Mouse (Mus musculus) CH12.LX (cell line): Measurements from ENCODE around the gene Prkag2. TPM values are rescaled to one million over a fixed set of nuclear protein-coding genes. Genes with fewer than 3 reads are reported as not detected.
A peak's percentile ranks its signal among the peaks of the same experiment; 100 is the strongest.

Experiments used
- DNase-seq: peaks from one replicate; pipeline ENCODE4 v3.0.0-alpha.2; 2013; ENCODE audit errors: extremely low read depth
- H3K27ac ChIP-seq: 2 replicates; pipeline ENCODE4 v1.5.1; 2012; ENCODE audit warnings: low read depth, mild to moderate bottlenecking, control low read depth, moderate library complexity; ENCODE audit not compliant: insufficient read depth
- H3K27me3 ChIP-seq: replicated peaks from 2 replicates; pipeline ENCODE3; 2012; ENCODE audit warnings: inconsistent platforms
- H3K36me3 ChIP-seq, 2 experiments: replicated peaks in 1 of 2; 2 replicates each; pipeline versions ENCODE3 to v1.6.1; 2012; ENCODE audit warnings: inconsistent platforms in 1 of 2, low read length in 1 of 2, mild to moderate bottlenecking in 1 of 2, mixed read lengths in 1 of 2, moderate library complexity in 1 of 2; ENCODE audit not compliant: control insufficient read depth in 1 of 2, insufficient read depth in 1 of 2
- H3K4me1 ChIP-seq, 2 experiments: 2 replicates each; pipeline ENCODE4 v1.6.1; 2012; ENCODE audit warnings: inconsistent platforms in 1 of 2, moderate library complexity in 1 of 2; ENCODE audit not compliant: insufficient read depth in 2 of 2, control insufficient read depth in 1 of 2
- H3K4me2 ChIP-seq: 2 replicates; pipeline ENCODE4 v1.6.1; 2012; ENCODE audit warnings: low read depth, mild to moderate bottlenecking, control low read depth; ENCODE audit not compliant: poor library complexity, insufficient read depth, severe bottlenecking
- H3K4me3 ChIP-seq, 3 experiments: fragments of 150-350 bp in 1 of 3; sonication (generic) in 1 of 3; replicated peaks in 1 of 3; 2 replicates each; pipeline versions ENCODE3 to v1.5.1; 2011 to 2012; ENCODE audit warnings: low read depth in 2 of 3, low read length in 2 of 3, mild to moderate bottlenecking in 2 of 3, moderate library complexity in 2 of 3, control low read depth in 1 of 3, improper control_type of control experiment in 1 of 3, inconsistent platforms in 1 of 3, mixed read lengths in 1 of 3; ENCODE audit not compliant: poor library complexity in 1 of 3
- H3K79me2 ChIP-seq: replicated peaks from 2 replicates; pipeline ENCODE4 v1.6.1; 2012; ENCODE audit warnings: mild to moderate bottlenecking, moderate library complexity; ENCODE audit not compliant: control insufficient read depth, poor library complexity, insufficient read depth, severe bottlenecking; ENCODE audit errors: extremely low read depth
- H3K9ac ChIP-seq: 2 replicates; pipeline ENCODE4 v1.6.1; 2012; ENCODE audit warnings: low read depth, mild to moderate bottlenecking, control low read depth, moderate library complexity; ENCODE audit not compliant: insufficient read depth
- H3K9me3 ChIP-seq: replicated peaks from 2 replicates; pipeline ENCODE3; 2012; ENCODE audit warnings: low read length, inconsistent platforms, mixed read lengths
- BHLHE40 ChIP-seq: IDR thresholded peaks from 2 replicates; pipeline ENCODE4 v1.6.1; 2011; ENCODE audit warnings: mild to moderate bottlenecking, low read depth, low read length, improper control_type of control experiment
- CTCF ChIP-seq, 2 experiments: IDR thresholded peaks in 1 of 2; conservative IDR thresholded peaks in 1 of 2; 2 replicates each; pipeline ENCODE4 v1.5.1; 2011 to 2012; ENCODE audit warnings: low read depth in 2 of 2, low read length in 2 of 2, improper control_type of control experiment in 1 of 2, inconsistent platforms in 1 of 2, mild to moderate bottlenecking in 1 of 2, moderate library complexity in 1 of 2
- ELF1 ChIP-seq: IDR thresholded peaks from 2 replicates; pipeline ENCODE4 v1.6.1; 2014; ENCODE audit warnings: low read depth, mild to moderate bottlenecking, inconsistent platforms, low read length, improper control_type of control experiment
- EP300 ChIP-seq: IDR thresholded peaks from 2 replicates; pipeline ENCODE4 v1.6.1; 2011; ENCODE audit warnings: low read length, improper control_type of control experiment
- ETS1 ChIP-seq: conservative IDR thresholded peaks from 2 replicates; pipeline ENCODE4 v1.6.1; 2012; ENCODE audit warnings: low read depth, mild to moderate bottlenecking, inconsistent platforms, low read length, improper control_type of control experiment, moderate library complexity
- HCFC1 ChIP-seq: IDR thresholded peaks from 2 replicates; pipeline ENCODE4 v1.6.1; 2012; ENCODE audit warnings: low read depth, mild to moderate bottlenecking, inconsistent platforms, low read length, improper control_type of control experiment
- IRF4 ChIP-seq: IDR thresholded peaks from 2 replicates; pipeline ENCODE4 v1.6.1; 2014; ENCODE audit warnings: low read depth, mild to moderate bottlenecking, inconsistent platforms, low read length, improper control_type of control experiment
- KAT2A ChIP-seq: IDR thresholded peaks from 2 replicates; pipeline ENCODE4 v1.6.1; 2012; ENCODE audit warnings: low read length, improper control_type of control experiment, inconsistent platforms; ENCODE audit not compliant: insufficient replicate concordance
- MAX ChIP-seq: IDR thresholded peaks from 2 replicates; pipeline ENCODE4 v1.6.1; 2011; ENCODE audit warnings: low read length, improper control_type of control experiment
- MAZ ChIP-seq: IDR thresholded peaks from 2 replicates; pipeline ENCODE4 v1.6.1; 2012; ENCODE audit warnings: low read depth, mild to moderate bottlenecking, inconsistent platforms, low read length, improper control_type of control experiment, moderate library complexity
- MEF2A ChIP-seq: IDR thresholded peaks from 2 replicates; pipeline ENCODE4 v1.6.1; 2014; ENCODE audit warnings: low read depth, mild to moderate bottlenecking, inconsistent platforms, low read length, improper control_type of control experiment, borderline replicate concordance
- MXI1 ChIP-seq: IDR thresholded peaks from 2 replicates; pipeline ENCODE4 v1.6.1; 2011; ENCODE audit warnings: mild to moderate bottlenecking, low read depth, low read length, improper control_type of control experiment
- MYC ChIP-seq: IDR thresholded peaks from 2 replicates; pipeline ENCODE4 v1.6.1; 2011; ENCODE audit warnings: low read depth, mild to moderate bottlenecking, improper control_type of control experiment, low read length
- NELFE ChIP-seq: IDR thresholded peaks from 2 replicates; pipeline ENCODE4 v1.6.1; 2011; ENCODE audit warnings: low read depth, low read length, improper control_type of control experiment
- NRF1 ChIP-seq: IDR thresholded peaks from 2 replicates; pipeline ENCODE4 v1.6.1; 2014; ENCODE audit warnings: low read depth, mild to moderate bottlenecking, inconsistent platforms, low read length, improper control_type of control experiment, moderate library complexity
- POLR2AphosphoS2 ChIP-seq: IDR thresholded peaks from 2 replicates; pipeline ENCODE4 v1.6.1; 2011; ENCODE audit warnings: low read depth, low read length, improper control_type of control experiment
- RCOR1 ChIP-seq: conservative IDR thresholded peaks from 2 replicates; pipeline ENCODE4 v1.6.1; 2012; ENCODE audit warnings: low read depth, mild to moderate bottlenecking, inconsistent platforms, low read length, improper control_type of control experiment
- SIN3A ChIP-seq: IDR thresholded peaks from 2 replicates; pipeline ENCODE4 v1.6.1; 2012; ENCODE audit warnings: low read length, improper control_type of control experiment, inconsistent platforms
- SMC3 ChIP-seq: IDR thresholded peaks from 2 replicates; pipeline ENCODE4 v1.6.1; 2011; ENCODE audit warnings: low read depth, low read length, improper control_type of control experiment
- TBP ChIP-seq: conservative IDR thresholded peaks from 2 replicates; pipeline ENCODE4 v1.6.1; 2011; ENCODE audit warnings: low read depth, low read length, improper control_type of control experiment
- UBTF ChIP-seq: IDR thresholded peaks from 2 replicates; pipeline ENCODE4 v1.6.1; 2012; ENCODE audit warnings: low read depth, mild to moderate bottlenecking, inconsistent platforms, low read length, improper control_type of control experiment, moderate library complexity
- USF1 ChIP-seq: IDR thresholded peaks from 2 replicates; pipeline ENCODE4 v1.6.1; 2014; ENCODE audit warnings: low read depth, mild to moderate bottlenecking, inconsistent platforms, low read length, improper control_type of control experiment
- USF2 ChIP-seq: conservative IDR thresholded peaks from 2 replicates; pipeline ENCODE4 v1.6.1; 2011; ENCODE audit warnings: low read depth, low read length, improper control_type of control experiment
- ZC3H11A ChIP-seq: IDR thresholded peaks from 2 replicates; pipeline ENCODE4 v1.6.1; 2012; ENCODE audit warnings: low read depth, mild to moderate bottlenecking, inconsistent platforms, low read length, improper control_type of control experiment
- ZMIZ1 ChIP-seq: IDR thresholded peaks from 2 replicates; pipeline ENCODE4 v1.6.1; 2012; ENCODE audit warnings: low read depth, mild to moderate bottlenecking, inconsistent platforms, low read length, improper control_type of control experiment
- ZNF384 ChIP-seq: IDR thresholded peaks from 2 replicates; pipeline ENCODE4 v1.6.1; 2012; ENCODE audit warnings: low read depth, low read length, improper control_type of control experiment, inconsistent platforms
- dilution Hi-C: fragments of 300-500 bp; cut with MboI; formaldehyde crosslinking; loops from 2 replicates; pipeline ENCODE4 v1.14.3; 2020; ENCODE audit warnings: low sequenced_read_pairs; ENCODE audit not compliant: extremely low pct_unique_long_range_greater_than_20kb, extremely low pct_ligation_motif_present
- in situ Hi-C: fragments of 300-500 bp; cut with MboI; formaldehyde crosslinking; loops from 3 replicates; pipeline ENCODE4 v1.14.3; 2019; ENCODE audit warnings: low sequenced_read_pairs, low pct_ligation_motif_present, low pct_unique_long_range_greater_than_20kb, mixed read lengths
- polyA plus RNA-seq: library from polyadenylated mRNA; unstranded; fragments of >175 nt; gene quantifications from 2 replicates; pipeline ENCODE4 v1.2.1, GENCODE M21; 2012; ENCODE audit warnings: low read depth; ENCODE audit not compliant: insufficient read length
- total RNA-seq, 2 experiments: library from RNA; depleted of rRNA; stranded (reverse); fragments of 300-350 nt in 1 of 2; fragments of >200 nt in 1 of 2; gene quantifications; 2 replicates each; pipeline ENCODE4 v1.2.3; 2012 to 2014

The Prkag2 gene
- total and polyA plus RNA-seq, 3 experiments: 4.6 to 21.2 (median 8.8) TPM

DNA sequence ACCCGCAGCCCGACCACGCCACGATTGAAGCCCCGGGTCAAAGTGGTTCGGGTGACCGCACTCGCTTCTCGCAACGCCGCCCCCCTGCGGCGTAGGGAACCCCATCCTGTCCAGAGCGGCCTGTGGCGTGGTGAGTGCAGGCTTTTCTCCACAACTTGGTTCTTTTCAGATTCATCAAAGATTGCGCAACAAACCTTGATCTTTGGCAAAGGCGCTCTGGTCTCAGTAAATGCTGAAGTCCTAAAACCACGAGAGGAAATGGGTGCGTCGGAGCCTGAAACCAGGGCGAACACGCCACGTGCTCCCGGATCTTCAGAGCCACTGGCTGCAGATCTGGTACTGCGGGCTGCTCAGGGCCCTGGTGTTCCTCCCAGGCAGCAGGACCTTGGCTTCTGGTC is 683 bp upstream of the Prkag2 start:
- Histone ChIP-seq H3K4me1 (peaks cover 7 to 43% of the 10 kb centered on the region in 2 experiments; a peak in 3 of 4 replicates), H3K36me3 (peaks cover 0 to 19% of the 10 kb centered on the region in 2 experiments), H3K79me2 (no peaks in the 10 kb centered on the region), H3K9ac (peak overlapping the region; percentile 54), H3K4me3 (peak overlapping the region in 2 of 3 experiments; percentile 58 to 69), H3K9me3 (no peaks in the 10 kb centered on the region), H3K4me2 (peak overlapping the region; percentile 73), H3K27ac (no peak overlapping the region), H3K27me3 (no peaks in the 10 kb centered on the region)
- in situ Hi-C loops (no loop called here), dilution Hi-C loops (no loop called here)
- peak; percentile 25; the same call in 1 of the 2 replicates for TF ChIP-seq HCFC1
- peak; percentile 34; the same call in 1 of the 2 replicates for TF ChIP-seq BHLHE40
- TF ChIP-seq USF1: peak; percentile 21; the same call in 1 of the 2 replicates
- TF ChIP-seq MXI1: 0 out of 2 replicates have a peak, but pooled peaks have one; percentile 48
- no peak for TF ChIP-seq ELF1
- TF ChIP-seq UBTF: 0 out of 2 replicates have a peak, but pooled peaks have one; percentile 59
- no peak for TF ChIP-seq TBP
- peak in 1 of 2 experiments; percentile 28; a peak in 2 of 4 replicates for TF ChIP-seq CTCF (conservative IDR thresholded peaks at IDR 0.05 in 1 of 2, IDR thresholded peaks at IDR 0.05 in 1 of 2; ENCODE audit: low read depth in 2 of 2, low read length in 2 of 2)
- TF ChIP-seq MAX: peak; percentile 91
- TF ChIP-seq NRF1: 0 out of 2 replicates have a peak, but pooled peaks have one; percentile 3
- peak; percentile 84 for TF ChIP-seq MYC
- TF ChIP-seq KAT2A: 0 out of 2 replicates have a peak, but pooled peaks have one; percentile 28
- no peak for TF ChIP-seq MAZ
- peak; percentile 12; the same call in 1 of the 2 replicates for TF ChIP-seq SMC3
- no peak for TF ChIP-seq POLR2AphosphoS2
- TF ChIP-seq SIN3A: peak; percentile 62; the same call in 1 of the 2 replicates
- TF ChIP-seq EP300: 0 out of 2 replicates have a peak, but pooled peaks have one; percentile 17
- TF ChIP-seq ZNF384: no peak
- no peak for TF ChIP-seq IRF4
- peak; percentile 59 for DNase-seq

DNA sequence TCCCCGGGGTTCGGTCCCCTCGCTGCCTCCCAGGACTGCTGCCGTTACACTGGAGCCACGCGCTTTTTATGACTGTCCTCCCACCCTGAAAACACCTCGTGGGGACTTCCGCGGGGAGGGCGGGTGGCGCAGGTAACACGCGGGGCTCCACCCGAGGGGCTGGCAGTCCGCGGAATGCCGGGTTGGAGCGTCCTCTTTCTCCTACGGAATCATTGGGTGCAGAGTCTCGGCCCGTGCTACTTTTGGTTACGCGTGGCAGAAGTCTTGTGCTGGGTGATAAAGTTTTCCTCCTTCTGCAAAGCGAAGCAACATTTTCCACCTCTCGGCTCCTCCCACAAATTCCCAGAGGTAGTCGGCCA is 306 bp downstream of the Prkag2 start:
- Histone ChIP-seq H3K36me3 (peaks cover 0 to 19% of the 10 kb centered on the region in 2 experiments), H3K9ac (peak overlapping the region; percentile 54), H3K4me1 (peaks cover 7 to 38% of the 10 kb centered on the region in 2 experiments; a peak in 3 of 4 replicates), H3K79me2 (no peaks in the 10 kb centered on the region), H3K4me3 (peak overlapping the region; percentile 34 to 69 (median 58)), H3K27ac (no peak overlapping the region), H3K27me3 (no peaks in the 10 kb centered on the region), H3K4me2 (peak overlapping the region; percentile 73), H3K9me3 (no peaks in the 10 kb centered on the region)
- dilution Hi-C loops: no loop called here
- in situ Hi-C loops: no loop called here
- no peak for DNase-seq
- TF ChIP-seq NELFE: no peak
- TF ChIP-seq UBTF: no peak
- TF ChIP-seq BHLHE40: peak; percentile 67
- no peak for TF ChIP-seq USF1
- no peak for TF ChIP-seq RCOR1
- no peak for TF ChIP-seq ZMIZ1
- TF ChIP-seq POLR2AphosphoS2: no peak
- no peak for TF ChIP-seq MEF2A
- TF ChIP-seq USF2: no peak
- TF ChIP-seq ZC3H11A: no peak
- TF ChIP-seq ELF1: no peak
- TF ChIP-seq MXI1: no peak
- TF ChIP-seq EP300: no peak
- TF ChIP-seq ETS1: no peak
- TF ChIP-seq TBP: no peak
- TF ChIP-seq MAX: 0 out of 2 replicates have a peak, but pooled peaks have one; percentile 9
